Mouse (Mus musculus) large intestine, adult 2 months (tissue): Measurements from ENCODE around the gene Sppl2b. TPM values are rescaled to one million over a fixed set of nuclear protein-coding genes. Genes with fewer than 3 reads are reported as not detected.

Source experiments
- DNase-seq: peaks from one replicate; pipeline ENCODE4 v3.0.0-alpha.2; 2012; ENCODE audit warnings: low read depth, low spot score
- WGBS: fragments of 180-500 bp; shearing (Covaris S2); methylation state at CpG from one replicate; pipeline ENCODE4 v1.1.7; 2018; 5-methylcytosine and 5-hydroxymethylcytosine counted together
- polyA plus RNA-seq: library from polyadenylated mRNA; depleted of rRNA; stranded (reverse); fragments of >200 nt; gene quantifications from 2 replicates; pipeline ENCODE4 v1.2.3, GENCODE M21; 2012

The Sppl2b gene
- polyA plus RNA-seq, 1 experiment: 48.4 TPM

- DNase-seq: no peak
- WGBS: 20% methylated on average over 10 of the region's 10 CpGs
These were observed 26.2 kb downstream of the Sppl2b start for GRCm38 (mm10) chr10:80881301-80881700.

GRCm38 (mm10) chr10:80887181-80887580 lies 32.1 kb downstream of the Sppl2b start:
- WGBS: 18% methylated on average over 11 of the region's 11 CpGs
- no peak for DNase-seq

GRCm38 (mm10) chr10:80895100-80895499 lies 40.0 kb downstream of the Sppl2b start:
- DNase-seq: no peak
- 76% methylated on average over 7 of the region's 7 CpGs for WGBS

- no peak for DNase-seq
These were observed 40.6 kb downstream of the Sppl2b start for GRCm38 (mm10) chr10:80895697-80896096.

GRCm38 (mm10) chr10:80896581-80897485 lies 41.8 kb downstream of the Sppl2b start:
- 73% methylated on average over 24 of the region's 24 CpGs for WGBS
- DNase-seq: no peak

More at GRCm38 (mm10) chr10:80895697-80896096, 40.6 kb downstream of the Sppl2b start:
- 72% methylated on average over 6 of the region's 6 CpGs for WGBS

- WGBS: 70% methylated on average over 41 of the region's 41 CpGs
- no peak for DNase-seq
These were observed 42.9 kb downstream of the Sppl2b start for GRCm38 (mm10) chr10:80897861-80898510.

- 81% methylated on average over 8 of the region's 8 CpGs for WGBS
- DNase-seq: no peak
These were observed 44.0 kb downstream of the Sppl2b start for GRCm38 (mm10) chr10:80899074-80899473.

GRCm38 (mm10) chr10:80899591-80900317 lies 44.7 kb downstream of the Sppl2b start:
- no peak for DNase-seq
- WGBS: 9% methylated on average over 25 of the region's 25 CpGs

- under 1% methylated on average over 72 of the region's 72 CpGs for WGBS
- peak; percentile 100 for DNase-seq
These were observed 45.5 kb downstream of the Sppl2b start, which contains the start of gene Timm13 for GRCm38 (mm10) chr10:80900318-80901247. TSS of gene Timm13 (minus strand) at chr10:80900969.

GRCm38 (mm10) chr10:80901409-80902272 lies 46.6 kb downstream of the Sppl2b start:
- WGBS: 82% methylated on average over 19 of the region's 19 CpGs
- DNase-seq: no peak

GRCm38 (mm10) chr10:80902273-80902940 lies 47.3 kb downstream of the Sppl2b start:
- no peak for DNase-seq
- 89% methylated on average over 9 of the region's 9 CpGs for WGBS

- WGBS: 90% methylated on average over 10 of the region's 10 CpGs
- no peak for DNase-seq
These were observed 48.2 kb downstream of the Sppl2b start for GRCm38 (mm10) chr10:80903282-80903681.

GRCm38 (mm10) chr10:80904004-80904693 lies 49.1 kb downstream of the Sppl2b start:
- no peak for DNase-seq
- 89% methylated on average over 28 of the region's 28 CpGs for whole genome bisulfite sequencing

- no peak for DNase-seq
- WGBS: 92% methylated on average over 11 of the region's 11 CpGs
These were observed 49.6 kb downstream of the Sppl2b start for GRCm38 (mm10) chr10:80904709-80905108.

- no peak for DNase-seq
- 94% methylated on average over 22 of the region's 22 CpGs for WGBS
These were observed 54.5 kb downstream of the Sppl2b start for GRCm38 (mm10) chr10:80909375-80910162.

GRCm38 (mm10) chr10:80911354-80911753 lies 56.3 kb downstream of the Sppl2b start:
- no peak for DNase-seq
- 95% methylated on average over 4 of the region's 4 CpGs for WGBS
